Mouse (Mus musculus) kidney, embryonic 16.5 days (tissue): Measurements from ENCODE around the gene Boc. TPM values are rescaled to one million over a fixed set of nuclear protein-coding genes. Genes with fewer than 3 reads are reported as not detected.

Experiments used
- ATAC-seq: fragments of 200-750 bp; cut with Nextera tagmentation; 2 replicates; pipeline ENCODE4 v1.8.0; 2017; ENCODE audit warnings: moderate TSS enrichment; ENCODE audit not compliant: low FRiP score, low TSS enrichment
- H3K27ac ChIP-seq: fragments of 300-500 bp; sonication (generic); 2 replicates; pipeline ENCODE4 v1.5.1; 2014; ENCODE audit warnings: low read length
- H3K27me3 ChIP-seq: fragments of 300-500 bp; sonication (generic); 2 replicates; pipeline ENCODE4 v1.6.1; 2014; ENCODE audit warnings: low read length, control low read depth, mixed read lengths; ENCODE audit not compliant: insufficient read depth
- H3K36me3 ChIP-seq: fragments of 300-500 bp; sonication (generic); 2 replicates; pipeline ENCODE4 v1.6.1; 2014; ENCODE audit warnings: low read length, control low read depth, mixed read lengths; ENCODE audit not compliant: insufficient read depth
- H3K4me1 ChIP-seq: fragments of 300-500 bp; sonication (generic); 2 replicates; pipeline ENCODE4 v1.6.1; 2014; ENCODE audit warnings: low read length, control low read depth, mixed read lengths; ENCODE audit not compliant: insufficient read depth
- H3K4me2 ChIP-seq: fragments of 300-500 bp; sonication (generic); replicated peaks from 2 replicates; pipeline ENCODE4 v1.6.1; 2014; ENCODE audit warnings: low read depth, low read length
- H3K4me3 ChIP-seq: fragments of 300-500 bp; sonication (generic); 2 replicates; pipeline ENCODE4 v1.5.1; 2014; ENCODE audit warnings: mild to moderate bottlenecking, low read length
- H3K9ac ChIP-seq: fragments of 300-500 bp; sonication (generic); replicated peaks from 2 replicates; pipeline ENCODE4 v1.6.1; 2014; ENCODE audit warnings: low read length
- H3K9me3 ChIP-seq: fragments of 300-500 bp; sonication (generic); 2 replicates; pipeline ENCODE4 v1.6.1; 2016; ENCODE audit warnings: low read length, control low read depth
- WGBS: fragments of 180-500 bp; shearing (Covaris S2); extraction: QIAGEN DNeasy Blood & Tissue Kit; methylation state at CpG from one replicate; pipeline ENCODE4 v1.1.7; 2014; 5-methylcytosine and 5-hydroxymethylcytosine counted together
- polyA plus RNA-seq: library from polyadenylated mRNA; unstranded; fragments of >200 nt; fragmentation: Nextera tagmentation; extraction: Ambion mirVana; gene quantifications from 2 replicates; pipeline ENCODE4 v1.2.1, GENCODE M21; 2015

Boc gene
- polyA plus RNA-seq, 1 experiment from 2014 or later, result 23.2 TPM

- no peak overlapping the region for H3K4me2 ChIP-seq
- 0 out of 2 replicates have a peak, but pooled peaks cover 2% of the 10 kb centered on the region for H3K27me3 ChIP-seq
- no peak overlapping the region for H3K9ac ChIP-seq
- H3K27ac ChIP-seq, result no peak overlapping the region
- H3K9me3 ChIP-seq, result no peaks in the 10 kb centered on the region
- H3K4me3 ChIP-seq, result no peak overlapping the region
- H3K36me3 ChIP-seq, result no peaks in the 10 kb centered on the region
- no peaks in the 10 kb centered on the region for H3K4me1 ChIP-seq
- no peak for ATAC-seq
Observed at GRCm38 (mm10) chr16:44568056-44568455, 9.4 kb upstream of the Boc start.

GRCm38 (mm10) chr16:44565328-44566210 is 6.9 kb upstream of the Boc start:
- Histone ChIP-seq H3K9ac (no peak overlapping the region), H3K9me3 (no peaks in the 10 kb centered on the region), H3K4me1 (no peaks in the 10 kb centered on the region), H3K36me3 (no peaks in the 10 kb centered on the region), H3K4me3 (peak overlapping the region; percentile 16), H3K4me2 (peak overlapping the region; percentile 41), H3K27ac (no peak overlapping the region), H3K27me3 (0 out of 2 replicates have a peak, but pooled peaks cover 2% of the 10 kb centered on the region)
- 18% methylated on average over 22 of the region's 22 CpGs for WGBS
- peak; percentile 42; the same call in 1 of the 2 replicates for ATAC-seq

GRCm38 (mm10) chr16:44564359-44564758 is 5.7 kb upstream of the Boc start:
- no peaks in the 10 kb centered on the region for H3K9me3 ChIP-seq
- ATAC-seq, result no peak
- peaks cover 4% of the 10 kb centered on the region for H3K4me1 ChIP-seq
- H3K36me3 ChIP-seq, result no peaks in the 10 kb centered on the region
- H3K27ac ChIP-seq, result no peak overlapping the region
- no peak overlapping the region for H3K9ac ChIP-seq
- no peak overlapping the region for H3K4me3 ChIP-seq
- WGBS, result 45% methylated on average over 8 of the region's 8 CpGs
- 0 out of 2 replicates have a peak, but pooled peaks cover 2% of the 10 kb centered on the region for H3K27me3 ChIP-seq
- no peak overlapping the region for H3K4me2 ChIP-seq

- Histone ChIP-seq H3K4me1 (peaks cover 12% of the 10 kb centered on the region), H3K9ac (no peak overlapping the region), H3K36me3 (no peaks in the 10 kb centered on the region), H3K27me3 (0 out of 2 replicates have a peak, but pooled peaks cover 2% of the 10 kb centered on the region), H3K27ac (no peak overlapping the region), H3K9me3 (no peaks in the 10 kb centered on the region), H3K4me2 (no peak overlapping the region), H3K4me3 (no peak overlapping the region)
- 70% methylated on average over 3 of the region's 3 CpGs for WGBS
- no peak for ATAC-seq
Observed at GRCm38 (mm10) chr16:44562061-44562460, 3.4 kb upstream of the Boc start.

GRCm38 (mm10) chr16:44560214-44560613 is 1.5 kb upstream of the Boc start:
- Histone ChIP-seq H3K9me3 (no peaks in the 10 kb centered on the region), H3K4me2 (no peak overlapping the region), H3K27ac (no peak overlapping the region), H3K4me3 (no peak overlapping the region), H3K36me3 (no peaks in the 10 kb centered on the region), H3K4me1 (peaks cover 25% of the 10 kb centered on the region), H3K9ac (no peak overlapping the region), H3K27me3 (0 out of 2 replicates have a peak, but pooled peaks cover 2% of the 10 kb centered on the region)
- 26% methylated on average over 1 of the region's 1 CpGs for WGBS
- ATAC-seq, result no peak

- Histone ChIP-seq H3K9me3 (no peaks in the 10 kb centered on the region), H3K4me3 (peak overlapping the region; percentile 87; the same call in 1 of the 2 replicates), H3K36me3 (no peaks in the 10 kb centered on the region), H3K4me1 (peaks cover 28% of the 10 kb centered on the region), H3K27me3 (no peaks in the 10 kb centered on the region), H3K27ac (no peak overlapping the region), H3K4me2 (peak overlapping the region; percentile 79), H3K9ac (no peak overlapping the region)
- 15% methylated on average over 5 of the region's 5 CpGs for WGBS
- no peak for ATAC-seq
Observed at GRCm38 (mm10) chr16:44559330-44559695, 616 bp upstream of the Boc start.

GRCm38 (mm10) chr16:44557661-44558470 is 831 bp downstream of the Boc start:
- peaks cover 36% of the 10 kb centered on the region for H3K4me1 ChIP-seq
- H3K4me3 ChIP-seq, result peak overlapping the region; percentile 87
- H3K27ac ChIP-seq, result peak overlapping the region; percentile 91
- H3K9ac ChIP-seq, result peak overlapping the region; percentile 96
- peak; percentile 72 for ATAC-seq
- H3K9me3 ChIP-seq, result no peaks in the 10 kb centered on the region
- 1% methylated on average over 41 of the region's 47 CpGs for WGBS
- H3K27me3 ChIP-seq, result no peaks in the 10 kb centered on the region
- H3K4me2 ChIP-seq, result peak overlapping the region; percentile 79
- H3K36me3 ChIP-seq, result no peaks in the 10 kb centered on the region

- Histone ChIP-seq H3K4me1 (peaks cover 44% of the 10 kb centered on the region), H3K27me3 (no peaks in the 10 kb centered on the region), H3K36me3 (no peaks in the 10 kb centered on the region), H3K9me3 (no peaks in the 10 kb centered on the region), H3K27ac (peak overlapping the region; percentile 91), H3K4me3 (peak overlapping the region; percentile 87), H3K4me2 (peak overlapping the region; percentile 79), H3K9ac (peak overlapping the region; percentile 96)
- WGBS, result 15% methylated on average over 7 of the region's 7 CpGs
- no peak for ATAC-seq
Observed at GRCm38 (mm10) chr16:44557084-44557483, 1.6 kb downstream of the Boc start.

GRCm38 (mm10) chr16:44555791-44556709 is 2.6 kb downstream of the Boc start:
- Histone ChIP-seq H3K4me1 (peaks cover 54% of the 10 kb centered on the region), H3K4me3 (peak overlapping the region; percentile 87), H3K27ac (peak overlapping the region; percentile 91), H3K36me3 (no peaks in the 10 kb centered on the region), H3K27me3 (no peaks in the 10 kb centered on the region), H3K9me3 (no peaks in the 10 kb centered on the region), H3K4me2 (peak overlapping the region; percentile 79), H3K9ac (peak overlapping the region; percentile 96; the same call in 1 of the 2 replicates)
- no peak for ATAC-seq
- WGBS, result 41% methylated on average over 9 of the region's 9 CpGs
